9 mouse cellular contexts compared by ENCODE assay signal in the genomic region with DNA sequence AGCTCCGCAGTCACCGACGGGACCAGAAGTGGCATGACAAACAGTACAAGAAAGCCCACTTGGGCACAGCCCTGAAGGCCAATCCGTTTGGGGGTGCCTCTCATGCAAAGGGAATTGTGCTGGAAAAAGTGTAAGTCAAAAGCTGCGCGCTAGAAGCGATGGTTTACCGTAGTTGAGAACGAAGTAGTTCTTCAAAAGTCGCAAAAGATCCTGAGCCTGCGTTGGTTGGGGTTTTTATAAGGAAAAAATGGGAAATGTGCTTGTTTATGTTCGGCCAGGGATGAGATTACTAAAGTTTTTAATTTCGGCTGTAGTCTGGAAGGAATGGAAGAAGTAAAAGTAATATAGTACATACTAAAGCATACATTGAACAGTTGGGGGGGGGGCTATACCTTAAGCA. TPM values are rescaled to one million over a fixed set of nuclear protein-coding genes. Genes with fewer than 3 reads are reported as not detected.
DNase-seq lines count a peak whose midpoint lies in the region; ATAC-seq and TF ChIP-seq lines count a peak whose summit lies in the region.
"Not testable (repeated sequence)": the region's sequence is repeated elsewhere in the genome, so short reads cannot be mapped to it uniquely, and the experiment has no call there.
"Had no signal": no experiment of that assay in that cellular context is flagged by ENCODE, and none has a peak within 500 bp of the region (broad histone marks: within the 10 kb centered on the region; RNA-seq: fewer than 3 reads in every experiment).

No protein-coding gene starts in this region.

- H3K27me3 ChIP-seq in CH12.LX (replicated peaks); forebrain, embryonic 14.5 days (replicated peaks; ENCODE audit: control insufficient read depth, insufficient read depth, low read length); hindbrain, embryonic 10.5 days (ENCODE audit: insufficient read depth, poor library complexity, severe bottlenecking); kidney, embryonic 14.5 days (ENCODE audit: control insufficient read depth, insufficient read depth, low read length); liver, embryonic 12.5 days (replicated peaks); midbrain, embryonic 11.5 days (ENCODE audit: control insufficient read depth, insufficient read depth, low read length): not testable (repeated sequence)

- dilution Hi-C loops in CH12.LX (cut with MboI; ENCODE audit: extremely low pct_ligation_motif_present, extremely low pct_unique_long_range_greater_than_20kb, low sequenced_read_pairs) = not testable (repeated sequence)

- not testable (repeated sequence) for TF ChIP-seq POLR2A in CH12.LX (IDR thresholded peaks at IDR 0.05; ENCODE audit: low read depth, low read length); olfactory bulb, adult 2 months (IDR thresholded peaks at IDR 0.05; ENCODE audit: insufficient read depth, low read depth, low read length)

- peaks cover 0 to 10% of the 10 kb centered on the region in 2 experiments; a peak in 2 of 4 replicates for H3K4me1 ChIP-seq in CH12.LX (ENCODE audit: control insufficient read depth in 1 of 2, insufficient read depth in 2 of 2)
- not testable (repeated sequence) for H3K4me1 ChIP-seq in forebrain, embryonic 14.5 days (ENCODE audit: control insufficient read depth, insufficient read depth, low read length); hindbrain, embryonic 10.5 days (replicated peaks); kidney, embryonic 14.5 days (ENCODE audit: control insufficient read depth, insufficient read depth, low read length); midbrain, embryonic 11.5 days (ENCODE audit: control insufficient read depth, insufficient read depth, low read length); olfactory bulb, adult 2 months (ENCODE audit: control insufficient read depth, insufficient read depth, low read length)
- H3K4me1 ChIP-seq in liver, embryonic 12.5 days = peaks cover 44% of the 10 kb centered on the region

- TF ChIP-seq RAD21 in CH12.LX (IDR thresholded peaks at IDR 0.05; ENCODE audit: low read depth, low read length) = not testable (repeated sequence)

- 2% methylated on average over 13 of the region's 13 CpGs for WGBS in forebrain, embryonic 14.5 days
- 1% methylated on average over 13 of the region's 13 CpGs for WGBS in hindbrain, embryonic 10.5 days
- WGBS in kidney, embryonic 14.5 days = under 1% methylated on average over 13 of the region's 13 CpGs
- WGBS in liver, embryonic 12.5 days (ENCODE audit: insufficient replicate concordance) = 0% methylated on average over 13 of the region's 13 CpGs
- WGBS in midbrain, embryonic 11.5 days = 2% methylated on average over 13 of the region's 13 CpGs
- WGBS in olfactory bulb, adult 2 months = 1% methylated on average over 13 of the region's 13 CpGs

- not testable (repeated sequence) for TF ChIP-seq EP300 in CH12.LX (IDR thresholded peaks at IDR 0.05; ENCODE audit: low read length)

- TF ChIP-seq CTCF in CH12.LX (conservative IDR thresholded peaks at IDR 0.05 in 1 of 2, IDR thresholded peaks at IDR 0.05 in 1 of 2; ENCODE audit: low read depth in 2 of 2, low read length in 2 of 2); olfactory bulb, adult 2 months (IDR thresholded peaks at IDR 0.05; ENCODE audit: insufficient read depth, low read depth, low read length): not testable (repeated sequence)

- not testable (repeated sequence) for H3K9me3 ChIP-seq in CH12.LX (replicated peaks; ENCODE audit: low read length); forebrain, embryonic 14.5 days (replicated peaks; ENCODE audit: control insufficient read depth, low read length); hindbrain, embryonic 10.5 days; kidney, embryonic 14.5 days (ENCODE audit: control insufficient read depth, low read length); liver, embryonic 12.5 days (replicated peaks); midbrain, embryonic 11.5 days (ENCODE audit: control insufficient read depth, low read length)

- peak overlapping the region; percentile 91 for H3K9ac ChIP-seq in CH12.LX (ENCODE audit: insufficient read depth, low read depth)
- peak overlapping the region; percentile 95 for H3K9ac ChIP-seq in forebrain, embryonic 14.5 days (ENCODE audit: low read length)
- H3K9ac ChIP-seq in kidney, embryonic 14.5 days (ENCODE audit: low read depth, low read length) = peak overlapping the region; percentile 96
- peak overlapping the region; percentile 95 for H3K9ac ChIP-seq in liver, embryonic 12.5 days
- peak overlapping the region; percentile 89 for H3K9ac ChIP-seq in midbrain, embryonic 11.5 days (ENCODE audit: low read length)

- in situ Hi-C loops in CH12.LX (cut with MboI; ENCODE audit: low pct_ligation_motif_present, low pct_unique_long_range_greater_than_20kb, low sequenced_read_pairs) = not testable (repeated sequence)

- peak overlapping the region; percentile 29 for H3K27ac ChIP-seq in CH12.LX (ENCODE audit: insufficient read depth, low read depth)
- H3K27ac ChIP-seq in forebrain, embryonic 14.5 days (ENCODE audit: low read depth, low read length); midbrain, embryonic 11.5 days (ENCODE audit: low read depth, low read length); olfactory bulb, adult 2 months (ENCODE audit: insufficient read depth, low read depth, low read length): not testable (repeated sequence)
- peak overlapping the region; percentile 97 for H3K27ac ChIP-seq in hindbrain, embryonic 10.5 days
- H3K27ac ChIP-seq in kidney, embryonic 14.5 days (ENCODE audit: low read depth, low read length) = peak overlapping the region; percentile 77
- peak overlapping the region; percentile 90 for H3K27ac ChIP-seq in liver, embryonic 12.5 days

- peak overlapping the region; percentile 57; the same call in 1 of the 2 replicates for H3K4me2 ChIP-seq in CH12.LX (ENCODE audit: insufficient read depth, low read depth, poor library complexity, severe bottlenecking)
- H3K4me2 ChIP-seq in forebrain, embryonic 14.5 days (ENCODE audit: low read length) = peak overlapping the region; percentile 77
- peak overlapping the region; percentile 57 for H3K4me2 ChIP-seq in kidney, embryonic 14.5 days (replicated peaks; ENCODE audit: low read depth, low read length)
- peak overlapping the region; percentile 74 for H3K4me2 ChIP-seq in liver, embryonic 12.5 days
- peak overlapping the region; percentile 70 for H3K4me2 ChIP-seq in midbrain, embryonic 11.5 days

- peak overlapping the region; percentile 75 to 96 (median 93) for H3K4me3 ChIP-seq in CH12.LX (replicated peaks in 1 of 3; ENCODE audit: low read depth in 2 of 3, low read length in 2 of 3, poor library complexity in 1 of 3)
- H3K4me3 ChIP-seq in forebrain, embryonic 14.5 days (ENCODE audit: low read depth, low read length) = peak overlapping the region; percentile 89
- peak overlapping the region; percentile 89 for H3K4me3 ChIP-seq in hindbrain, embryonic 10.5 days
- H3K4me3 ChIP-seq in kidney, embryonic 14.5 days (ENCODE audit: low read length) = peak overlapping the region; percentile 91
- peak overlapping the region; percentile 91 for H3K4me3 ChIP-seq in liver, embryonic 12.5 days
- H3K4me3 ChIP-seq in midbrain, embryonic 11.5 days (ENCODE audit: low read depth, low read length) = peak overlapping the region; percentile 89
- H3K4me3 ChIP-seq in olfactory bulb, adult 2 months (ENCODE audit: insufficient read depth, low read depth, low read length) = peak overlapping the region; percentile 69

- DNase-seq in CH12.LX (ENCODE audit: extremely low read depth) = peak; percentile 30
- peak; percentile 14 for DNase-seq in embryo, embryonic 10.5 days (ENCODE audit: low spot score)
- DNase-seq in forebrain, embryonic 14.5 days (ENCODE audit: low spot score); hindbrain, embryonic 10.5 days (ENCODE audit: low spot score): not testable (repeated sequence)
- DNase-seq in midbrain, embryonic 11.5 days (ENCODE audit: low spot score, missing footprints) = peak; percentile 87

- H3K36me3 ChIP-seq in CH12.LX (replicated peaks in 1 of 2; ENCODE audit: control insufficient read depth in 1 of 2, insufficient read depth in 1 of 2, low read length in 1 of 2) = peaks cover 19 to 36% of the 10 kb centered on the region in 2 experiments
- H3K36me3 ChIP-seq in forebrain, embryonic 14.5 days (ENCODE audit: control insufficient read depth, insufficient read depth, low read length) = peaks cover 33% of the 10 kb centered on the region
- H3K36me3 ChIP-seq in hindbrain, embryonic 10.5 days = peaks cover 41% of the 10 kb centered on the region
- H3K36me3 ChIP-seq in kidney, embryonic 14.5 days (ENCODE audit: control insufficient read depth, insufficient read depth, low read length) = peaks cover 36% of the 10 kb centered on the region
- peaks cover 42% of the 10 kb centered on the region for H3K36me3 ChIP-seq in liver, embryonic 12.5 days
- peaks cover 11% of the 10 kb centered on the region; the same call in 1 of the 2 replicates for H3K36me3 ChIP-seq in midbrain, embryonic 11.5 days (ENCODE audit: control insufficient read depth, insufficient read depth, low read length)

- not testable (repeated sequence) for ATAC-seq in forebrain, embryonic 14.5 days; kidney, embryonic 14.5 days (ENCODE audit: low FRiP score, low TSS enrichment); liver, embryonic 12.5 days; midbrain, embryonic 11.5 days (ENCODE audit: low FRiP score)

- peaks cover 17% of the 10 kb centered on the region for H3K79me2 ChIP-seq in CH12.LX (replicated peaks; ENCODE audit: control insufficient read depth, extremely low read depth, insufficient read depth, poor library complexity, severe bottlenecking)

RNA-seq across cellular contexts. Expression of gene Rps23, which starts 0.9 kb away (rescaled TPM):
- total RNA-seq in CH12.LX (2012; rRNA removed) (1,970 and 2,180 TPM in 2 replicates), CH12.LX (2014; rRNA removed) (2,005 and 2,193 TPM in 2 replicates)
- polyA plus RNA-seq in CH12.LX (2012; ENCODE audit: insufficient read length, low read depth) = 913 and 1,042 TPM in 2 replicates
- 146 and 210 TPM in 2 replicates for polyA plus RNA-seq in forebrain, embryonic 14.5 days (2014; fragmentation: Nextera tagmentation; extraction: Ambion mirVana)
- polyA plus RNA-seq in hindbrain, embryonic 10.5 days (2016; fragmentation: Nextera tagmentation; extraction: Ambion mirVana) = 172 and 194 TPM in 2 replicates
- polyA plus RNA-seq in kidney, embryonic 14.5 days (2014; fragmentation: Nextera tagmentation; extraction: Ambion mirVana) = 314 and 409 TPM in 2 replicates
- polyA plus RNA-seq in liver, embryonic 12.5 days (2016; fragmentation: Nextera tagmentation; extraction: Ambion mirVana) = 239 and 250 TPM in 2 replicates
- polyA plus RNA-seq in midbrain, embryonic 11.5 days (2014; fragmentation: Nextera tagmentation; extraction: Ambion mirVana) = 229 and 231 TPM in 2 replicates
- polyA plus RNA-seq in olfactory bulb, adult 2 months (2012; ENCODE audit: insufficient read depth, insufficient read length, low replicate concordance, missing spikeins) = 542 TPM in 1 of 2 replicates, not detected in the other

RNA-seq across cellular contexts. Expression of gene Atp6ap1l, which starts 18.5 kb away (rescaled TPM):
- total RNA-seq in CH12.LX (2012; rRNA removed) (not detected in 2 replicates), CH12.LX (2014; rRNA removed) (not detected in 2 replicates)
- not detected in 2 replicates for polyA plus RNA-seq in CH12.LX (2012; ENCODE audit: insufficient read length, low read depth)
- polyA plus RNA-seq in forebrain, embryonic 14.5 days (2014; fragmentation: Nextera tagmentation; extraction: Ambion mirVana) = 3.9 and 4.5 TPM in 2 replicates
- polyA plus RNA-seq in hindbrain, embryonic 10.5 days (2016; fragmentation: Nextera tagmentation; extraction: Ambion mirVana) = 0.29 and 0.39 TPM in 2 replicates
- polyA plus RNA-seq in kidney, embryonic 14.5 days (2014; fragmentation: Nextera tagmentation; extraction: Ambion mirVana) = not detected in 2 replicates
- polyA plus RNA-seq in liver, embryonic 12.5 days (2016; fragmentation: Nextera tagmentation; extraction: Ambion mirVana) = not detected in 2 replicates
- polyA plus RNA-seq in midbrain, embryonic 11.5 days (2014; fragmentation: Nextera tagmentation; extraction: Ambion mirVana) = 0.18 and 0.30 TPM in 2 replicates
- polyA plus RNA-seq in olfactory bulb, adult 2 months (2012; ENCODE audit: insufficient read depth, insufficient read length, low replicate concordance, missing spikeins) = not detected in 2 replicates
- total RNA-seq: granulocyte monocyte progenitor cell, adult 5-6 weeks had no signal
